Mouse (Mus musculus) lung, postnatal 0 days (tissue): ENCODE results near the gene Spef2. TPM values are rescaled to one million over a fixed set of nuclear protein-coding genes. Genes with fewer than 3 reads are reported as not detected.

Experiments used
- ATAC-seq: fragments of 200-750 bp; cut with Nextera tagmentation; 2 replicates; pipeline ENCODE4 v1.8.0; 2017; ENCODE audit warnings: moderate library complexity
- DNase-seq: peaks from one replicate; pipeline ENCODE4 v3.0.0-alpha.2; 2016; ENCODE audit warnings: low spot score
- H3K27ac ChIP-seq: fragments of 300-500 bp; sonication (generic); 2 replicates; pipeline ENCODE4 v1.5.1; 2014; ENCODE audit warnings: antibody characterized with exemption, mild to moderate bottlenecking, low read length, mixed read lengths
- H3K27me3 ChIP-seq: fragments of 300-500 bp; sonication (generic); replicated peaks from 2 replicates; pipeline ENCODE4 v1.6.1; 2014; ENCODE audit warnings: low read length, mixed read lengths; ENCODE audit not compliant: insufficient read depth
- H3K36me3 ChIP-seq: fragments of 300-500 bp; sonication (generic); 2 replicates; pipeline ENCODE4 v1.6.1; 2014; ENCODE audit warnings: low read length, mixed read lengths; ENCODE audit not compliant: insufficient read depth
- H3K4me1 ChIP-seq: fragments of 300-500 bp; sonication (generic); 2 replicates; pipeline ENCODE4 v1.6.1; 2014; ENCODE audit warnings: antibody characterized with exemption, low read depth, low read length, mixed read lengths; ENCODE audit not compliant: insufficient read depth
- H3K4me2 ChIP-seq: fragments of 300-500 bp; sonication (generic); replicated peaks from 2 replicates; pipeline ENCODE4 v1.6.1; 2014; ENCODE audit warnings: low read depth, mild to moderate bottlenecking, low read length, moderate library complexity, mixed read lengths
- H3K4me3 ChIP-seq: fragments of 300-500 bp; sonication (generic); 2 replicates; pipeline ENCODE4 v1.5.1; 2014; ENCODE audit warnings: low read depth, low read length
- H3K9ac ChIP-seq: fragments of 300-500 bp; sonication (generic); replicated peaks from 2 replicates; pipeline ENCODE4 v1.6.1; 2014; ENCODE audit warnings: low read depth, mild to moderate bottlenecking
- H3K9me3 ChIP-seq: fragments of 300-500 bp; sonication (generic); 2 replicates; pipeline ENCODE4 v1.6.1; 2016; ENCODE audit warnings: low read length, mixed read lengths
- CTCF ChIP-seq: IDR thresholded peaks from 2 replicates; pipeline ENCODE4 v1.5.1; 2016; ENCODE audit warnings: antibody characterized with exemption, mild to moderate bottlenecking
- EP300 ChIP-seq: IDR thresholded peaks from 2 replicates; pipeline ENCODE4 v1.6.1; 2016; ENCODE audit warnings: antibody characterized with exemption, mild to moderate bottlenecking, control low read depth
- WGBS: fragments of 180-500 bp; shearing (Covaris S2); extraction: QIAGEN DNeasy Blood & Tissue Kit; methylation state at CpG from one replicate; pipeline ENCODE4 v1.1.7; 2014; 5-methylcytosine and 5-hydroxymethylcytosine counted together
- polyA plus RNA-seq: library from polyadenylated mRNA; unstranded; fragments of >200 nt; fragmentation: Nextera tagmentation; extraction: Ambion mirVana; gene quantifications from 2 replicates; pipeline ENCODE4 v1.2.1, GENCODE M21; 2015

The Spef2 gene
- polyA plus RNA-seq, 1 experiment from 2014 or later: 2.4 TPM

DNA sequence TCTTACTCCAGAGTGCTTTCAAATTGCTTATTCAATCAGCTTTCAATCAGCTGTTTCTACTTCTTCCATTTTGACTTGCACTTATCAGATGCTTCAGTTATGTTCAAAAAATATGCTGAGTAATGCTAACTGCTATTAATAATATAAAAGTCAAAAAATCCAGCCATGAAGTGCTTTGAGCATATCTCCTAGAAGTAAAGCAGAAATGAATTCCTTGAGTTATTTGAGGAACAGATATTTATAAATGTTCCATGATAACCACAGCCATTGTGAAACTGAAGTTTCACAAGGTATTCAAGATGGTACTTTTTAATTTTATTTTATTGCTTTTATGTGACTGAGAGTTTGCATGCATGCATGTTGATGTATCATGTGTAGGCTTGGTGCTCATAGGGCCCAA is 18.4 kb upstream of the Spef2 start:
- H3K27ac ChIP-seq: no peak overlapping the region
- H3K9ac ChIP-seq: no peak overlapping the region
- H3K4me3 ChIP-seq: no peak overlapping the region
- H3K4me2 ChIP-seq: no peak overlapping the region
- DNase-seq: no peak
- no peak for ATAC-seq
- H3K27me3 ChIP-seq: no peaks in the 10 kb centered on the region
- TF ChIP-seq EP300 (no peak), CTCF (no peak)
- no peaks in the 10 kb centered on the region for H3K4me1 ChIP-seq
- H3K36me3 ChIP-seq: no peaks in the 10 kb centered on the region
- no peaks in the 10 kb centered on the region for H3K9me3 ChIP-seq

GRCm38 (mm10) chr15:9750966-9751365 is 2.3 kb upstream of the Spef2 start:
- Histone ChIP-seq H3K4me2 (no peak overlapping the region), H3K4me1 (no peaks in the 10 kb centered on the region), H3K9me3 (no peaks in the 10 kb centered on the region), H3K4me3 (no peak overlapping the region), H3K36me3 (no peaks in the 10 kb centered on the region), H3K27ac (no peak overlapping the region), H3K27me3 (no peaks in the 10 kb centered on the region), H3K9ac (no peak overlapping the region)
- TF ChIP-seq EP300: no peak
- TF ChIP-seq CTCF: no peak
- 85% methylated on average over 3 of the region's 3 CpGs for WGBS
- peak; percentile 17 for DNase-seq
- no peak for ATAC-seq

DNA sequence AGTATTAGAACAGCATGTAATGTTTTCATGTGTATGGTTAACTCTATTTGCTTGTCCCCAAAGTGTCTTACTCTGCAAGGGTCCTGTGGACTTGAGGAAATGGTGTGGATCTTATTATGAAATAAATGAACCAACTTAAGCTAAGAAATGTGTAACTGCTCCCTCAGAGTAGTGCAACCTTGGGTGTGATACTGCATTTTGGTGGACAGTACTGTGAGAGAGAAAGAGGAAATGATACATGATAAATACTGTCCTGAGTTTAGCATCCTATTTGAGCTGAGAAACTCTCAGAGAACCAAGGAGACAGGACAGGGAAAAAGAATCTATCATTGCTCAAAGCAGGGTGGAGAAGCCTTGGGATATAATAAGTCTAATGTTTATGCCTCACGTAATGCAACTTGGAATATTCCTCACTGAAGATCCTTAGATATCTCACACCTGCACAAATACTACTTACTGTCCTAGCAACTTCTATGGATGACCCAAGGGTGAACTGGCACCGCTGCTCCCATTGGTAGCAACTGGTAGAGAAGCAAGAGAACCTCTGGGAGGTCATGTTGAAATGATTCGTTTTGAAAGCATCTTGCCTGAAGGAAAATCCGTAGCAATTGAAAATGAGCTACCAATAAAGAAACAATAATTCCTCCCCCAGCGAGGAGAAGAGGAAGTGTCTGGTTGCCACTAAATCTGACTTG is 1.1 kb downstream of the Spef2 start:
- 52% methylated on average over 5 of the region's 5 CpGs for WGBS
- no peak for ATAC-seq

DNA sequence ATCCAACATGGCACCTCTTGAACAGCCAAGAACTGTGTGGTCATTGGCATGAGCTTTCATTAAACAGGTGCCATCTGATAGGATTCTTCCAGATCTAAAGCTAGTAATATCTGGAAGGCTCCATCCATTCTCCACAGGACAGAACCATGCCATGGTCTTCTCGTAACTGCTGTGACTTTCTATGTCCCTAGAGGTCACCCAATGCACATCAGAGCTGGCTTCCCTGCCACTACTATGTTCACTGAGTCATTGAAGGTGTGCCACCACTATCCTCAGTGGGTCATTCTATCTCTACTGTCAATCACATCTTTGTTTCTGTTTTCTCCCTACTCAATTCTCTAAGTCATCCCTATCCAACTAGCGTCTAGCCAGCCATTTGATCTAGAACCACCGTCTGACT is 6.5 kb downstream of the Spef2 start:
- ATAC-seq: no peak
- 87% methylated on average over 3 of the region's 3 CpGs for WGBS
- H3K9me3 ChIP-seq: no peaks in the 10 kb centered on the region

More for the DNA sequence above, 1.1 kb downstream of the Spef2 start:
- no peak for TF ChIP-seq EP300
- TF ChIP-seq CTCF: no peak
- DNase-seq: no peak
- Histone ChIP-seq H3K9me3 (no peaks in the 10 kb centered on the region), H3K36me3 (no peaks in the 10 kb centered on the region), H3K4me1 (no peaks in the 10 kb centered on the region), H3K4me2 (no peak overlapping the region), H3K27ac (no peak overlapping the region), H3K27me3 (no peaks in the 10 kb centered on the region), H3K4me3 (no peak overlapping the region), H3K9ac (no peak overlapping the region)

GRCm38 (mm10) chr15:9714574-9715458 is 33.9 kb downstream of the Spef2 start:
- Histone ChIP-seq H3K4me3 (no peak overlapping the region), H3K4me1 (no peaks in the 10 kb centered on the region), H3K36me3 (no peaks in the 10 kb centered on the region), H3K27ac (no peak overlapping the region), H3K9ac (no peak overlapping the region), H3K27me3 (no peaks in the 10 kb centered on the region), H3K4me2 (no peak overlapping the region), H3K9me3 (no peaks in the 10 kb centered on the region)
- no peak for TF ChIP-seq EP300
- TF ChIP-seq CTCF: no peak
- 54% methylated on average over 7 of the region's 7 CpGs for WGBS
- ATAC-seq (no peak), DNase-seq (no peak)

More for the DNA sequence above, 6.5 kb downstream of the Spef2 start:
- Histone ChIP-seq H3K9ac (no peak overlapping the region), H3K4me2 (no peak overlapping the region), H3K27me3 (no peaks in the 10 kb centered on the region), H3K4me1 (no peaks in the 10 kb centered on the region), H3K36me3 (no peaks in the 10 kb centered on the region), H3K27ac (no peak overlapping the region), H3K4me3 (no peak overlapping the region)
- no peak for TF ChIP-seq CTCF
- TF ChIP-seq EP300: no peak
- no peak for DNase-seq

DNA sequence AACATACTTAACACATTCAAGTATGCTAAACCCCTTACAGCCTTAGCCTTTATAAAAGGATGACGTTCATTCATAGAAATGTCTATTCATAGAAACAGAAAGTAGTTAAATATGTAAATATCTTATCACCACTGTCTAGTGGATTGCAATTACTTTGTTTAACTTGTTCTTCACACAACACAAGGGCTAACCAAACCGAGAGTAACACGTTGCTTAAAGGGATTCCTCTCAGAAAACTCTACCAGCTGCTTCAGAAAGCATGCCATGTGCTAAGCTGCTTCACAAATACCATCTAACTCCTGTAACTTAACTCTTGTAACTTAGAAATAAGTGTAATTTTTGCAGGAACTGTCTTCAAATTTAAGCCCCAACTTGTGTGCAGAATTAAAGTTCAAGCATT is 35.0 kb downstream of the Spef2 start:
- no peak overlapping the region for H3K9ac ChIP-seq
- DNase-seq: no peak
- WGBS: 39% methylated on average over 3 of the region's 3 CpGs
- H3K4me1 ChIP-seq: no peaks in the 10 kb centered on the region
- ATAC-seq: no peak
- no peaks in the 10 kb centered on the region for H3K9me3 ChIP-seq
- TF ChIP-seq CTCF: no peak
- no peak for TF ChIP-seq EP300
- no peak overlapping the region for H3K4me3 ChIP-seq
- no peak overlapping the region for H3K4me2 ChIP-seq
- H3K27ac ChIP-seq: no peak overlapping the region
- H3K27me3 ChIP-seq: no peaks in the 10 kb centered on the region
- H3K36me3 ChIP-seq: no peaks in the 10 kb centered on the region
